Mouse (Mus musculus): ENCODE data around the gene Magi2.

DNA sequence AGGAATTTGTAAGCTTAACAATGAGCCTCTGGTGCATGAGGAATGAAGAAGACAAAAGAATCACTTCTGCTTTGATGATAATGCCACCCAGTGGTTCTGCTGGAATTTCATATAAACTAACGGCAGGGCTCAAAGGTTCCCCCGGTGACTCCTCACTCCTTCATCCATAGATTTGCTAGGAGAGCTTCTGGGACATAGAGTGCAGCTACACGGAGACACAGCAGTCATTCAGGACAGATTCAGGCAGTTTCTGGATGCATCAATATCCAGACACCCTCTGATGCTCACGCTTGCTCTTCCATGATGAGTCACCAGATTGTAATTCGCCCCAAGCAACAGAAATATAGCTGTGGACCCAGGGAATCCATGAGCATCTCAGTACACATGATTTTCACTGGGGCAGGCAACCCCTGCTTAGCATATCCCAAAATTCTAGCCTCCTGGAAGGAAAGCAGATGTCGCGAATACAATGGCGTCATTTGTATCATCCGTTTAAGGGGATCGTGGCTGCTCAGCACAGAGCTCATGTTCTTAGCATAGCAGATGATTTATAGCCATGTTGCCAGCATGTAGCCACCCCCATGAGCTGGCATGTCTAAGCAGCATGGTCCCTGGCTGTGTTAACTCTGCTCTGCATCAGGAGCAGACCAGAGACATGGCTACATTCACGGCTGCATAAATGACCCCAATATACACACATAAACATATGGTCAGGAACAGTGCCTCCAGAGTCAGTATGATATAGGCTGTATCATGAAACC is 1426.8 kb downstream of the Magi2 start:
- no peak for TF ChIP-seq POLR2A (IDR thresholded peaks at IDR 0.05; ENCODE audit: low read depth, low read length)
- TF ChIP-seq CTCF (IDR thresholded peaks at IDR 0.05; ENCODE audit: extremely low read depth, insufficient read length, insufficient replicate concordance, low read depth, low read length), result no peak
